Mouse (Mus musculus) E14TG2a.4 (cell line): Measurements from ENCODE around the gene Tbc1d17.

ENCODE experiments used
- H3K27me3 ChIP-seq: 2 replicates; pipeline ENCODE4 v1.6.1; 2014; ENCODE audit warnings: low read length, control low read depth; ENCODE audit not compliant: insufficient read depth
- H3K36me3 ChIP-seq: 2 replicates; pipeline ENCODE4 v1.6.1; 2014; ENCODE audit warnings: low read length, control low read depth; ENCODE audit not compliant: insufficient read depth
- H3K4me1 ChIP-seq: replicated peaks from 2 replicates; pipeline ENCODE4 v1.6.1; 2014; ENCODE audit warnings: low read depth, low read length, control low read depth
- H3K4me3 ChIP-seq: replicated peaks from 2 replicates; pipeline ENCODE4 v1.5.1; 2014; ENCODE audit warnings: mild to moderate bottlenecking, low read length
- H3K9me3 ChIP-seq: 2 replicates; pipeline ENCODE4 v1.6.1; 2014; ENCODE audit warnings: low read length, control low read depth
- CTCF ChIP-seq: conservative IDR thresholded peaks from 2 replicates; pipeline ENCODE4 v1.5.1; 2014; ENCODE audit warnings: low read length
- NANOG ChIP-seq: IDR thresholded peaks from 2 replicates; pipeline ENCODE4 v1.6.1; 2014; ENCODE audit warnings: borderline replicate concordance, low read length, mixed read lengths
- POU5F1 ChIP-seq: IDR thresholded peaks from 2 replicates; pipeline ENCODE4 v1.6.1; 2014; ENCODE audit warnings: low read length, borderline replicate concordance

The Tbc1d17 gene

GRCm38 (mm10) chr7:44850789-44851624 is 2.1 kb upstream of the Tbc1d17 start:
- no peaks in the 10 kb centered on the region for H3K9me3 ChIP-seq
- H3K27me3 ChIP-seq, result no peaks in the 10 kb centered on the region
- H3K4me1 ChIP-seq, result peaks cover 66% of the 10 kb centered on the region
- TF ChIP-seq CTCF (no peak), POU5F1 (no peak), NANOG (no peak)
- H3K4me3 ChIP-seq, result peak overlapping the region; percentile 94
- H3K36me3 ChIP-seq, result peaks cover 49% of the 10 kb centered on the region

GRCm38 (mm10) chr7:44850146-44850545 is 1.3 kb upstream of the Tbc1d17 start:
- Histone ChIP-seq H3K4me3 (peak overlapping the region; percentile 94), H3K4me1 (peaks cover 64% of the 10 kb centered on the region), H3K9me3 (no peaks in the 10 kb centered on the region), H3K27me3 (no peaks in the 10 kb centered on the region), H3K36me3 (peaks cover 56% of the 10 kb centered on the region)
- TF ChIP-seq POU5F1, result no peak

GRCm38 (mm10) chr7:44849416-44850111 is 685 bp upstream of the Tbc1d17 start:
- Histone ChIP-seq H3K36me3 (peaks cover 61% of the 10 kb centered on the region), H3K9me3 (no peaks in the 10 kb centered on the region), H3K4me1 (peaks cover 65% of the 10 kb centered on the region), H3K4me3 (peak overlapping the region; percentile 94), H3K27me3 (no peaks in the 10 kb centered on the region)
- no peak for TF ChIP-seq CTCF

- Histone ChIP-seq H3K27me3 (no peaks in the 10 kb centered on the region), H3K9me3 (no peaks in the 10 kb centered on the region), H3K36me3 (peaks cover 72% of the 10 kb centered on the region), H3K4me3 (peak overlapping the region; percentile 94), H3K4me1 (peaks cover 66% of the 10 kb centered on the region)
- no peak for TF ChIP-seq POU5F1
- TF ChIP-seq CTCF, result no peak
- no peak for TF ChIP-seq NANOG
Observed at GRCm38 (mm10) chr7:44847772-44848171, 1.1 kb downstream of the Tbc1d17 start.

- no peaks in the 10 kb centered on the region for H3K9me3 ChIP-seq
- H3K36me3 ChIP-seq, result peaks cover 75% of the 10 kb centered on the region
- no peaks in the 10 kb centered on the region for H3K27me3 ChIP-seq
- H3K4me3 ChIP-seq, result no peak overlapping the region
- peaks cover 59% of the 10 kb centered on the region for H3K4me1 ChIP-seq
- TF ChIP-seq POU5F1, result no peak
- no peak for TF ChIP-seq NANOG
- TF ChIP-seq CTCF, result no peak
Observed at GRCm38 (mm10) chr7:44846804-44847203, 2.1 kb downstream of the Tbc1d17 start.

GRCm38 (mm10) chr7:44845006-44845405 is 3.9 kb downstream of the Tbc1d17 start:
- Histone ChIP-seq H3K4me3 (no peak overlapping the region), H3K36me3 (peaks cover 77% of the 10 kb centered on the region), H3K9me3 (no peaks in the 10 kb centered on the region), H3K4me1 (peaks cover 59% of the 10 kb centered on the region), H3K27me3 (peaks cover 8% of the 10 kb centered on the region)
- TF ChIP-seq POU5F1 (no peak), NANOG (no peak), CTCF (no peak)

- Histone ChIP-seq H3K9me3 (no peaks in the 10 kb centered on the region), H3K36me3 (peaks cover 84% of the 10 kb centered on the region), H3K4me3 (no peak overlapping the region), H3K27me3 (peaks cover 29% of the 10 kb centered on the region), H3K4me1 (peaks cover 62% of the 10 kb centered on the region)
- TF ChIP-seq CTCF, result no peak
- no peak for TF ChIP-seq NANOG
- TF ChIP-seq POU5F1, result no peak
Observed at GRCm38 (mm10) chr7:44841825-44842463, 6.9 kb downstream of the Tbc1d17 start.

GRCm38 (mm10) chr7:44840426-44840825 is 8.5 kb downstream of the Tbc1d17 start:
- peaks cover 67% of the 10 kb centered on the region for H3K4me1 ChIP-seq
- peaks cover 29% of the 10 kb centered on the region for H3K27me3 ChIP-seq
- H3K36me3 ChIP-seq, result peaks cover 84% of the 10 kb centered on the region
- no peaks in the 10 kb centered on the region for H3K9me3 ChIP-seq
- peak overlapping the region; percentile 74 for H3K4me3 ChIP-seq
- no peak for TF ChIP-seq POU5F1
- TF ChIP-seq NANOG, result no peak
- no peak for TF ChIP-seq CTCF
